Mouse (Mus musculus): ENCODE data around the gene Ip6k1. TPM values are rescaled to one million over a fixed set of nuclear protein-coding genes. Genes with fewer than 3 reads are reported as not detected.

Gene Ip6k1
- total RNA-seq, 2 experiments from 2014 or later = 124 to 129 TPM

DNA sequence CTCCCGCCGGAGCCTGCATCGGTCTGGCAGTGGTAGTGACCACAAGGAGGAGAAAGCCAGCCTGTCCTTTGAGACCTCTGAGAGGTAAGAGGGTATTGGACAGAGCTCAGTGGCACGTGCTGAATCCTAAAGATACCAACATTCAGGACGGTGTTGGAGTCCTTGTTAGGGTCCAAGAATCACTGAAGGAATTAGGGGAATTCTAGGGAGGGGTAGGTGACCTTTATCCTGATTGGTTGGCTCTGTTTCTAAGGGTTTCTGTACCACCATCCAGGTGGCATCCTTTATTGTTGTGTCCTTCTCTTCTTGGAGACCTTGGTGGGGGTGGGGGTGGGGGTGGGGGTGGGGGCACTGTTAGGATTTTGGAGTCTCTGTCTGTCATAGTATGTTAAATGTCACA, 29.8 kb downstream of the Ip6k1 start:
- DNase-seq = no peak

DNA sequence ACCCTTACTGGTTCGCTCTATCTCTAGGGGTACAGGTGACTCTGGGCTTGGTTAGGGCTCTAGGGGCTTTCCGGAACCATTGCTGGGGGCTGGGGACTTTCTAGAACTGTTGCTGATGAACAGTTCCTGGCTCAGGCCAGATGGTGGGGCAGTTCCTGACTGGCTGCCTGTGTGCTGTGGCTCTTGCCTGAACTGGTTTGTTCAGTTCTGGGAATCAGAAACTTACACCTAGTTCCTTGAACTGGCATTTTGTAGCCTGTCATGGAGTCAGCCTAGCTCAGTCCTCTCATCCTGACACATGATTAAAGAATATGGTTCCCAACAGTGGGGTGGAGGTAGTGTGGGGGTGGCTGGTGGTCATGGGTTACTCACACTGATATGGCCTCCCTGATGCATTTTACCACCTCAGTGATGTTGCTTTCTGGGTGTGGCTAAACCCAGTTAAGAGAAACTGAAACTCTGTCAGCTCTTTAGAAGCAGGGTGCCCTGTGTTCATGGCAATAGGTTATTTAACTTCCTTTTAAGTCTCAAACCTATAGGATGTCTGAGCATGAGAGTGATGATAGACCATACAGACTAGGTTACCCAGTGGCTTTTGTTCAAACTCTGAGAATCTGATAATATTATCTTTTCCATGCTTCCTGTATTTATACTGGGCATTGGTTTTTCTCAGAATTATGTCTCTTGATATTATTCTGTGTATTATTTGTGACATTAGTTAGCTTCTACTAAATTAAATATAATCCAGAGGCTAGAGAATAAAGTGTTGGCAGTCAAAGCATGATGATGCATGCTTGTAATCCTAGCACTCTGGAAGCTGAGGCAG, 33.2 kb downstream of the Ip6k1 start:
- no peak for DNase-seq

DNA sequence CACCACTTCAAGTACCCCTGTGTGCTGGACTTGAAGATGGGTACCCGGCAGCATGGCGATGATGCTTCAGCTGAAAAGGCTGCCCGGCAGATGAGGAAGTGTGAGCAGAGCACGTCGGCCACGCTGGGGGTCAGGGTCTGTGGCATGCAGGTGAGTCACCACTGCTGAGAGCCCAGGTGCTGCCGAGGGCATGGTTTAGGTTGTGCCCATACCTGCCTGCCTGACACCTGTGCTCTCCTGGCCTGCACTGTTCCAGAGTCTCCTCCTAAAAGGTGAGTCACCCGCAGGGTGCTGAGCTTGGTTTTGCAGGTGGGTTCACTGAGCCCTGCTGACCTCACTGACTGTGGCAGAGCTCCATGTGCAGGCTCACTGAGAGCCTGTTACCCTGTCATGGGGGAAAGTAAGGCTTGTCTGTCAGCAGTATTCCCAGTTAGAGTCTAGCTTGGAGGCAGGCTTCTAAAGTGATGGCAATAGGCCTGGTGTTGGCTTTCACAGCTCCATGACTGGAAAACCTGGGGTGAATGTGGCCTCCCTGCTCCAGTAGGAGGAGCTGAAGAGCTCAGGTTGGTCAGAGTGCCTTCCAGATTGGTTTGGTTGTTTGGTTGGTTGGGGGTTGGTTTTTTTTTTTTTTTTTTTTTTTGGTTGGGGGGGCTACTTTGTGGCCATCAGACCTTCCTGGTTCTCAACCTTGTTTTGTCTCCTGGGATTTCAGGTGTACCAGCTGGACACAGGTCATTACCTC, 42.6 kb downstream of the Ip6k1 start:
- DNase-seq = no peak

DNA sequence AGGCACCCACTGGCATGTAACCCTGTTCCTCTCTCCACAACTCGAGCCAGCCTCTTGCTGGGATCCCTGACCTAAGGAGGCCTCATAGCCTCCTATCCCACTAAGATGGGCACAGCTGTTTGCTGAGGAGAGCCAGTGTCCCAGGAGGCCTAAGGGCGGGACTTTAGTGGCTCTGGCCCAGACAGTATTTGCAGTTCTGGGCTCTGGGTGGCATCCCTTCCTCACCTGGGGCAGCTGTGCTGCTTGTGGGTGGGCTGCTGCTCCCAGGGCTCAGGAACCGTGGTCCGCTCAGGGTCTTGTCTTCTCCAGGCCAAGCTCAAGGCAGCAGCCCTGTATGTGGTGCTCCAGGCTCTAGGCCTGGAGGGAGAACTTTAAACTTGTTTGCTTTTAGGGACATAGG, 44.3 kb downstream of the Ip6k1 start:
- DNase-seq = no peak

DNA sequence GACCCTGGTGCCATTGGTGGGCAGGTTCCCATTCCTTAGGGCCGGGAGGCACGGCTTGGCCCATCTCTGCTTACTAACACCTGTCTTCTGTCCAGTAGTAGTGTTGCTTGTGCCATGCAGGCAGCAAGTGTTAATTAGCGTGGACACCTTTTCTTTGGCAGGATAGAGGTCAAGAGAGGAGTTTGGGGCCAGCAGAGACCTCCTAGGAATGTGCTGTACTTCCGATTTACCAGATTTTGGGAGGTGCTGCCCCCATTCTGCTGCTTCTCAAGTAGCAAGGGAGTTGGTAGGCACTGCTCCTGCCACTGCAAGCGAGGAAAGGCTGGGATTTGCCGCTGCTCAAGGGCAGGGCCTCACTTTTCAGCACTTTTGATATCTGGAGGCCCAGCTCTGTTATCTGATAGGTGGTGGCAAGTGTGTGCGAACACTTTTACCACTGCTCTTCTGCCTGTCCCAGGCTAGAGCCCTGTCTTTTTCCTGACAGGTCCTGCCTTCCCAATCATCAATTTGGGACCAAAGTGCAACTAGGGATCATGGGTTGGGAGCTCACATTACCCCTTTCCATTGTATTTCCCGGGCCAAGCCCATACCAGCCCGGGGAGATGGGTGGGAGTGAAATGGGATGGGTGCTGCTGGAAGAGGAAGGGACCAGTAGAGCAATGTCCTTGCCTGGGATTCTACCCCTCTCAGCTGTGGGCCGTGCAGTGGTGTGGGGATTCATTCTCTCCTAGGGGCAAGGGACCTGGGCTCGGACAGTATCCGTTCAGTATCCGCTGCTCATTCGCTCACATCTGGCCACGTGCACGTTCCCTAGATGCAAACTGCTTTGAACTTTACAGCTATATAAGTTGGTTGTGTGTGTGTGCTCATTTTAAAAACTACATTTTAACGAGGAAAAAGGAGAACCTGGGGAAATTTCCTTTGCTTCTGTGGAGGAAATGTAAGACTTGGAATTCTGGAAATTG, 45.6 kb downstream of the Ip6k1 start:
- no peak for DNase-seq

DNA sequence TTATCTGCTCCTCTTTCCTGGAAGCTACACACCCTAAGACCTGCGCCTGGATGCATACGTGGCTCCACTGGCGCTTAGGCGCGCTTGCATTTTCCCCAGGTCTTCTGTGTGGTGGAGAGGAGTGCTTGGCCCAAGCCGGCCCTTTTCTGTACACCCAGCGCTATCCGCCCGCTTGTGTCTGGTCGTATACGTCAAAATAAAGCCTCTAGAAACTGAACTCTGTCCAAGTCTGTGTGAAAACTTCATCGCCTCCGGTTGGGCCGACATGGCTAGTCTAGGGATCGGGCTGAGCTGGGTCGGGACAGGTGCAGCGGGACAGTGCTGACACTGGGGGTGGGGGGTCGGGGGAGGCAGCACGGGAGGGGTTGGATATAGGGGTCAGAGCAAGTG, 46.3 kb downstream of the Ip6k1 start:
- no peak for DNase-seq

DNA sequence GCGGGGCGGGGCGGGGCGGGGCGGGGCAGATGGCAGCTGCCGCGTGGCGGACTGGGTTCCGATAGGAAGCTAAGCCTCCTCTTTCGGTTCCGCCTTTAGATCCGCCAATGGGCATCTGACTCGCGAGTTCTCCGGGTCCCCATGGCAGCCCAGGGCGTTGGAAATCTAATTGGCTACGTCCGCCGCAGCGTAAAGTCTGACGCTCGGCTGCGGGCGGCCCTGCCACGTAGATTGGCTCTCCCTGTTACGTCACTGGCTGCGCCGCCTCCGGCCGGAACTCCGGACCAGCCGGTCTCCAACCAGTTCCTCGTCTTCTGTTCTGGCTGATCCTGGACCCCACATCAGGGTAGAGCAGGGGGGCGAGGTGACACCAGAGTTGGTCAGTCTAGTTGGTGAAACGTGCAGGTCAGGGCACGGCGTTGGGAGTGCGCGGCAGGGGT, 46.7 kb downstream of the Ip6k1 start, which contains the start of gene Gmppb:
Gene Gmppb, plus strand, starts transcription at position 227 of the 440 bp plus-strand sequence.
- peak; percentile 97 to 98 for DNase-seq

DNA sequence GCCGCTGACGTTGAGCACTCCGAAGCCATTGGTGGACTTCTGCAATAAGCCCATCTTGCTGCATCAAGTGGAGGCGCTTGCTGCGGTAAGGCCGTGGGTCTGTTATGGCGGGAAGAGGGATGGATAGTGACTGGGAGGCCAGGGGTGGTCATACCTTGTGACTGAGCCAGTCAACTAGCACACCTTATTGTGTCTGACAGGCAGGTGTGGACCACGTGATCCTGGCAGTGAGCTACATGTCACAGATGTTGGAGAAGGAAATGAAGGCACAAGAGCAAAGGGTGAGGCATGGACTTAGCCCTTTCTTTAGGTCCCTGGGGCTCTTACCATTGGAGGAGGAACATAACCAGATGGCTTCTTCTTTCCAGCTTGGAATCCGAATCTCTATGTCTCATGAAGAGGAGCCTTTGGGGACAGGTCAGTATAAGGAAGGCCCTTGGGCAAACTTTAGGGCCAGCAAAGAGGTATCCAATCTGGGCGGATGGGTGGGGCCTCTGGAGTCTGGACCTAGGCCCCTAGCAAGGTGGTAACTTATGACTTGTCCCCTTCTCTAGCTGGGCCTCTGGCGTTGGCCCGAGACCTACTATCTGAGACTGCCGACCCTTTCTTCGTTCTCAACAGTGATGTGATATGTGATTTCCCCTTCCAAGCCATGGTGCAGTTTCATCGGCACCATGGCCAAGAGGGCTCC, 47.4 kb downstream of the Ip6k1 start:
- DNase-seq = no peak

DNA sequence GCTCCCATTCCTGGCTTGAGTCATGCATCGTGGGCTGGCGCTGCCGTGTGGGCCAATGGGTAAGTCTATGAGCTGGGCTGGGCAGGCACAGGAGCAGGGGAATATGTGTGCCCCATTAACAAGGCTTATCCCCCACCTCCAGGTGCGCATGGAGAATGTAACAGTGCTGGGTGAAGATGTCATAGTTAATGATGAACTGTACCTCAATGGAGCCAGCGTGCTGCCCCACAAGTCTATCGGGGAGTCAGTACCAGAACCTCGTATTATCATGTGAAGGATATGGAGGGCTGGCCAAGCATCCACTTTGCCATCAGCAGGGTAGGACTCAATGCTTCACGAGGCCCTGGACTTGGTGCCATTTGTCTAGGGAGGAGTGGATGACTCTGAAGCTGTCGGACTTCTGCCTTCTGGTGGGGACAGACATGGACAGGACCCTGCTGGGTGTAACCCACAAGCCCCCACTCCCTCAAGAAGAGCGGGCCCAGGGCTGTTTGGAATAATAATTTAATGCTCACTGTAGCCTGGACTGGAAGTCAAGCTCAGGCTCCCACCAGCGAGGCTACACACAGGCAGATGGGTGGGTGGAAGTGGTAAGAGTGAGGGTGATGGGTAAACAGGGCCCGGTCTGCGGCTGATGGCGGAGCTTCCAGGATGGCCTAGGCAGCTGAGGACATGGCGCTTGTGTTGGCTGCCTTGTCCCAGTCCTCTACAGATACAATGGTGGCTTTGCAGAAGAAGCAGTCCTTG, 49.1 kb downstream of the Ip6k1 start:
- no peak for DNase-seq

DNA sequence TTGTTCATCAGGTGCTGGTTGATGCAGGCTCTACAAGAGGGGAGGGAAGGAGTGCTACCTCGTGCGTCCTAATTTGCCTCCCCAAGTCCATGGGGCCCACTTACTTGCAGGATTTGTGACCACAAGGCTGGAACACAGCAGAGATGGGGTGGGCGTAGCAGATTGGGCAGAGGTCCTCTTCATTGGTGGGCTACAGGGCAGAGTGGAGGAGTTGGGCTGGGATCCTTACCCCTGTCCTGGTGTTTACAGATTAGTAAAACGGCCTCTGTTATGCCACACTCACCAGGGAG, 49.6 kb downstream of the Ip6k1 start:
- DNase-seq = no peak

DNA sequence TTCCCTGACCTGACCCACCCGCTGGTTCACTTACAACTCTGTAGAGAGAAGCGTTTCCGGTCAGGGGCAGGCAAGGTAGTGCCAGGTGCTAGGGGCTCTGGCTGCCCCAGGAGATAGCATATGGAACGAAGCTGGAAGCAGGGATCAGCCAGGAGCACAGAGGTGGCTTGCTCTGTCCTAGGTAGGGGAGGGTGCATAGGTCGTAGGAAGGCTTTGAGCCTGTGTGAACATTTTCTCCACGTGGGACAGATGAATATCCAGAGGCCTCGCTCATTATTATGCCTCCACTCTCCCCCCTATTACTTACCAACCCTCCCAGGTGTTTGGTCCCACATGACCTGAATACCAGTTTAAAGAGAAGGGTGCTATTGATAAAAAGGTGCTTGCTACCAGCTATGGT, 50.1 kb downstream of the Ip6k1 start:
- no peak for DNase-seq

DNA sequence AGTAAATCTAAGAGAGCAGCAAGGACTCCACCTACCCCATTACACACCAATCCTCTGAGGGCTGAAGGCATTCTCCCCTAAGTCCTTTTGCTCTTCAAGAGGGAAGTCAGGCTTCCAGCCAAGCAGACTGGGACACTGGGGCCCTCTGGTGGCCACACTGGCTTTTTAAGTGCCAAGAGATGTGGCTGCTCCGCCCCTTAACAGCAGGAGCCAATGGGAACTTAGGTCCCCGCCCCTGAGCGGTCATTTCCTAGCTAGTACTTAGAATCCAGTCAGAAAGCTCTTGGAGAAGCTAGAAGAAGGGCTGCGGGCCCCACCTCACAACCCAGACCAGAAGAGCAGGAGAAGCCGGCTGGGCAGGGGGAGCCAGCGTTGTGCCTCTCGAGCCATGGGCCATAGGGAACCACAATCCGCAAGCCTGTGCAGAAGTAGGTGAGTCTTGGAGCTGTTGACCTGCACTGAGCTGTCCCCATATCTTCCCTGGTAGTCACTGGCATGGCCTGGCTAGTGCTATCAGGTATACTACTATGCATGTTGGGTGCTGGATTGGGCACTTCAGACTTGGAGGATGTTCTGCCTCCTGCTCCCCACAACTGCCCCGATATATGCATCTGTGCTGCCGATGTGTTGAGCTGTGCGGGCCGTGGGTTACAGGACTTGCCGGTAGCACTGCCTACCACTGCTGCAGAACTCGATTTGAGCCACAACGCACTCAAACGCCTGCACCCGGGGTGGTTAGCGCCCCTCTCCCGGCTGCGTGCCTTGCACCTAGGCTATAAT, 50.8 kb downstream of the Ip6k1 start, which contains the start of gene Amigo3:
Gene Amigo3, plus strand, starts transcription at position 275 of the 780 bp plus-strand sequence.
- peak; percentile 96 for DNase-seq

DNA sequence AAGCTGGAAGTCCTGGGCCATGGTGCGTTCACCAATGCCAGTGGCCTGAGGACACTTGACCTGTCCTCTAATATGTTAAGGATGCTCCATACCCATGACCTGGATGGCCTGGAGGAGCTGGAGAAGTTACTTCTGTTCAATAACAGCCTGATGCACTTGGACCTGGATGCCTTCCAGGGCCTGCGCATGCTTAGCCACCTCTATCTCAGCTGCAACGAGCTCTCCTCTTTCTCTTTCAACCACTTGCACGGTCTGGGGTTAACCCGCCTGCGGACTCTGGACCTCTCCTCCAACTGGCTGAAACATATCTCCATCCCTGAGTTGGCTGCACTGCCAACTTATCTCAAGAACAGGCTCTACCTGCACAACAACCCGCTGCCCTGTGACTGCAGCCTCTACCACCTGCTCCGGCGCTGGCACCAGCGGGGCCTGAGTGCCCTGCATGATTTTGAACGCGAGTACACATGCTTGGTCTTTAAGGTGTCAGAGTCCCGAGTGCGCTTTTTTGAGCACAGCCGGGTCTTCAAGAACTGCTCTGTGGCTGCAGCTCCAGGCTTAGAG, 51.4 kb downstream of the Ip6k1 start:
- no peak for DNase-seq

DNA sequence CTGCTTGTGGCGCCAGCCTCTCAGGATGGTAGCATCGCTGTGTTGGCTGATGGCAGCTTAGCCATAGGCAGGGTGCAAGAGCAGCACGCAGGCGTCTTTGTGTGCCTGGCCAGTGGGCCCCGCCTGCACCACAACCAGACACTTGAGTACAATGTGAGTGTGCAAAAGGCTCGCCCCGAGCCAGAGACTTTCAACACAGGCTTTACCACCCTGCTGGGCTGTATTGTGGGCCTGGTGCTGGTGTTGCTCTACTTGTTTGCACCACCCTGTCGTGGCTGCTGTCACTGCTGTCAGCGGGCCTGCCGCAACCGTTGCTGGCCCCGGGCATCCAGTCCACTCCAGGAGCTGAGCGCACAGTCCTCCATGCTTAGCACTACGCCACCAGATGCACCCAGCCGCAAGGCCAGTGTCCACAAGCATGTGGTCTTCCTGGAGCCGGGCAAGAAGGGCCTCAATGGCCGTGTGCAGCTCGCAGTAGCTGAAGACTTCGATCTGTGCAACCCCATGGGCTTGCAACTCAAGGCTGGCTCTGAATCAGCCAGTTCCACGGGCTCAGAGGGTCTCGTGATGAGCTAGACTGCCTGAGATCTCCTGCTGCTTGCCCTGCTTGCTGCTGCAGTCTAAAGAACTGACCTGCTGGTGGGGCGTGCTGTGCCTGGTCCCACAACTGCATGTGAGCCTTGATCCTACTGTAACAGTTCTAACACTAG, 52.2 kb downstream of the Ip6k1 start:
- DNase-seq = no peak

DNA sequence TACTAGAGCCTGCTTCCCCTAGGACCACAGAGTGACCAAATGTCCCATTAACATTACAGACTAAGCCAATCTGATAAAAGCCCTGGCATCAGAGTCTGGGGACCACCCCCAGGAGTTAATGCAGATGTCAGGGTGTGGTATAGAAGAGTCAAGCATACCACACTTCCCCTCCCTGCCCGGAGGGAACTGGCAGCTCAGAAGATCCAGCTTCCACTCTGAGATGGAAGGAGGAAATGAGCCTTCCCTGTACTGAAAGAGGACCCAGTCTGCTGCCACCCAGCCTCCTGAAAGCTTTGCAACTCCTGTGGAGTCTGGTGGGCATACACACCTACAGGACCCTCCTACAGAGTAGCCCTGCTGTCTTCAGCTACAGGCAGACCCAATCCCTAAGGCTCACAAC, 52.8 kb downstream of the Ip6k1 start:
- DNase-seq = no peak

DNA sequence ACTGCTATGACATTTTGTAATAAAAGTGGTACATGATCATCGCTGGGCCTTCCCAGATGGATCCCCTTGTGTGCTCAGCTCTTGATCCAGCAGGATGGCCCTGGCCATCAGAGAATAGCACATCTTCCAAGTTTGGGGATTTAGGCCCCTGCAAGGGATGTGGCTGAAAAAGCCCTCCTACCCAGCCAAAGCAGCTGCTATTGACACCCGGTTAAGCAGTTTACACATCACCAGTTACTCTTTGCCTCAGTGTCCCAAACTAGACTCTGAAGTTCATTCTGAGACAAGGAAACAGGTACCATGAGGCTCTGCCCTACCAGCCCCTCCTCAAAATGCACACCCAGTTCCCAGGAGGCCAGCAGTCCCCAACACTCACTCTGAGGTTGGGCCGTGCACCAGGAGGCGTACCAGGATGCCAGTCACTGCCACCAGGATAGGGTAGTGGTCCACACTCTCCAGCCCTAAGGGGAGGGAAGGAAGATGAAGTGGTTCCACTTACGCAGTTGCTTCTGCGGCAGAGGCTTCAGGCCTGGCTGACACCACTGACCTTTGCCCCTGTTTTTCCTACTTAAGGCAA, 53.4 kb downstream of the Ip6k1 start:
- DNase-seq = no peak

DNA sequence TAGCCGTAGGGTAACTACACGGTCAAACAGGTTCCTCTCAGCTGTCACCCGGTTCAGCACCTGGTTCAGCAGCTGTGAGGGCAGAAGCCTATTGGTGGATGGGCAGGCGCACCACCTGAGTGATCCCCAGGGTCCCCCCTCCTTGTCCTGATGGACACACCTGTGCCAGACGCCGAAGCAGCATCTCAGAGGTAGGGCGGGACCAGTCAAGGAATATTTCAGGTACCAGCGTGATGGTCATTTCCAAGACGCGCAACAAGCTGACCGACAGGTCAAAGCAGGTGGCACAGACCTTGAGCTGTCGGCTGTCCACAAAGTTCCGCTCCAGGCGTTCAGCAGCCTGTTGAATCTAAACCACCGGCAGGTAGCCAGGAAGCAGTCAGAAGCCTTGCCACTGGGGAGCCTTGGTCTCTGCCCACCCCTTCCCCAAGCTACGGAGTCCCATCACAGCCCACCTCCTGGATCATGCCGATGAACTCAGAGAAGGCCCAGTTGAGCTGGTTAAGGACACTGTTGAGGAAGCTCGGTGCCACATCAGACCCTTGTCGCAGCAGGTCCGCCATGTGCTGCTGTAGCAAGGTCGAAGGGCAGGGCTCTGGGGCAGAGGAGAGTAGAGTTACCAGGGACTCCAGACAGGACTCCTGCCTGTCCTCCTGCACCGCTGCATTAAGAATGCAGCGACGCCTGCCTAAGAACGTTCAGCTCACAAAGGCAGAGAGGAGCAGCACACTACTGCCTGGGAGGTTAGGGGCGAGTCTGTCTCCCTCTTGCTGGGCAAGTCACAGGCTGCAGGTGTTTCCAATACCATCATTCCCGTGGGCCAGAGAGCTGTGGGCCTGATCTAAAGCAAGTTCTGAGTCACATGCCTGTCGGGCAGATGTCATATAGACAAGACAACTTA, 54.3 kb downstream of the Ip6k1 start:
- DNase-seq = no peak

DNA sequence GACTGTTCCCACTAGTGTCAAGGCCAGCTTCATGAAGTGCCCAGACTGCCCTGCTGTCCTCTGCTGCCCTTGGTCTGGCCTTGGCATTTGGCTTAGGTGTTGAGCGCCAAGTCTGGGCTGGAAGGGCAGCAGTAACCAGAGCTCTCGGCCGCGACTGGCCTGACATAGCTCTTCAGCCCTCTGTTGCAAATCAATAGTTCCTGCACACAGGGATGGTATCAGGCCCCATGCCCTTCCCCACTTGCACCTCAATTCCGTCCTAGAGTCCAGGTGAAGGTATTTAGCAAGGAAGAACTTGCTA, 54.9 kb downstream of the Ip6k1 start:
- peak; percentile 71 to 84 for DNase-seq
